Mouse (Mus musculus): ENCODE measurements at regions not wholly inside any gene's neighbourhood (a gene's known extent, or its start where the extent isn't known, plus 50 kb on each side); places are given as distances from the start of the nearest gene placed in this dataset.

DNA sequence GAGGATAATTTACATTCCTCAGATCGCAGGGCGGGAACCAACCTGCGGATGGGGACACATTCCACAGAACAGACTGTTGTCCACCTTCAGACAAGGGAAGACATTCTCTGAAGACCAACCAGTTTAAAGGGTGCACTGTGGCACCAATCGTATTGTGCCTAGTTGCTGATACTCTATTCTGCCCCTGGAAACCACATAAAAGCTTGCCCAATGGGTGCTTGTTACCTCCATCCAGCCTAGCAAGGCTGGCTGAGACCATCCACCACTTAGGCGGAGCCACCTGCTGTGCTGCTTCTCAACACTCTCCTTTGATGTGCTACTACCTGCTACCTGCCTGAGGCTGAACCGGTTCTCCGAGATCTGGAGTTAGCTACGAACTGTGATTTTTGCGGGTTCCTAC lies 119.9 kb downstream of the Gnat3 start:
- TF ChIP-seq POLR2A (IDR thresholded peaks at IDR 0.05; ENCODE audit: control insufficient read depth in 1 of 2, insufficient read depth in 1 of 2, low read depth in 1 of 2, low read length in 2 of 2, poor library complexity in 1 of 2) (no peak), HCFC1 (IDR thresholded peaks at IDR 0.05; ENCODE audit: low read depth, low read length) (no peak), CTCF (IDR thresholded peaks at IDR 0.05 in 2 of 3, conservative IDR thresholded peaks at IDR 0.05 in 1 of 3; ENCODE audit: control insufficient read depth in 1 of 3, insufficient read depth in 1 of 3, low read depth in 2 of 3, low read length in 3 of 3, poor library complexity in 1 of 3, severe bottlenecking in 1 of 3) (no peak), UBTF (IDR thresholded peaks at IDR 0.05; ENCODE audit: borderline replicate concordance, insufficient read depth, low read depth, low read length) (no peak), GATA1 (IDR thresholded peaks at IDR 0.05; ENCODE audit: low read depth, low read length) (no peak)
